Mouse (Mus musculus) right cerebral cortex, postnatal 4 days (tissue): Measurements from ENCODE around the gene Ms4a8a.
"Not testable (repeated sequence)": the region's sequence is repeated elsewhere in the genome, so short reads cannot be mapped to it uniquely, and the experiment has no call there.

Experiments
- DNase-seq: peaks from one replicate; pipeline ENCODE4 v3.0.0-alpha.2; 2022

The Ms4a8a gene

GRCm38 (mm10) chr19:11080934-11081333 lies at the start of gene Ms4a8a:
Ms4a8a (minus strand) TSS chr19:11081102.
- DNase-seq: no peak

- DNase-seq: no peak
These were observed 48.8 kb upstream of the Ms4a8a start for GRCm38 (mm10) chr19:11129702-11130101.

- peak; percentile 4 for DNase-seq
These were observed 40.1 kb upstream of the Ms4a8a start for GRCm38 (mm10) chr19:11121016-11121420.

- no peak for DNase-seq
These were observed 38.4 kb upstream of the Ms4a8a start for GRCm38 (mm10) chr19:11119338-11119737.

GRCm38 (mm10) chr19:11107746-11108145 lies 26.8 kb upstream of the Ms4a8a start:
- no peak for DNase-seq

GRCm38 (mm10) chr19:11101880-11102279 lies 21.0 kb upstream of the Ms4a8a start:
- DNase-seq: no peak

GRCm38 (mm10) chr19:11098401-11098800 lies 17.5 kb upstream of the Ms4a8a start:
- no peak for DNase-seq

GRCm38 (mm10) chr19:11092131-11092530 lies 11.2 kb upstream of the Ms4a8a start:
- DNase-seq: not testable (repeated sequence)

GRCm38 (mm10) chr19:11070364-11070763 lies 10.5 kb downstream of the Ms4a8a start:
- DNase-seq: no peak

- DNase-seq: no peak
These were observed 15.6 kb downstream of the Ms4a8a start for GRCm38 (mm10) chr19:11065202-11065875.

GRCm38 (mm10) chr19:11060900-11061299 lies 20.0 kb downstream of the Ms4a8a start:
- no peak for DNase-seq

- DNase-seq: no peak
These were observed 20.9 kb downstream of the Ms4a8a start for GRCm38 (mm10) chr19:11059967-11060366.

GRCm38 (mm10) chr19:11055700-11056099 lies 25.2 kb downstream of the Ms4a8a start:
- DNase-seq: not testable (repeated sequence)

- DNase-seq: no peak
These were observed 27.6 kb downstream of the Ms4a8a start for GRCm38 (mm10) chr19:11053277-11053676.

- DNase-seq: no peak
These were observed 28.0 kb downstream of the Ms4a8a start for GRCm38 (mm10) chr19:11052877-11053276.

- no peak for DNase-seq
These were observed 30.6 kb downstream of the Ms4a8a start for GRCm38 (mm10) chr19:11050286-11050685.

GRCm38 (mm10) chr19:11049426-11049825 lies 31.5 kb downstream of the Ms4a8a start:
- no peak for DNase-seq

GRCm38 (mm10) chr19:11048503-11048902 lies 32.4 kb downstream of the Ms4a8a start:
- no peak for DNase-seq

GRCm38 (mm10) chr19:11048009-11048408 lies 32.9 kb downstream of the Ms4a8a start:
- no peak for DNase-seq

- peak; percentile 54 for DNase-seq
These were observed 35.7 kb downstream of the Ms4a8a start for GRCm38 (mm10) chr19:11044996-11045711.

GRCm38 (mm10) chr19:11044671-11044995 lies 36.3 kb downstream of the Ms4a8a start:
- DNase-seq: no peak

GRCm38 (mm10) chr19:11037570-11037969 lies 43.3 kb downstream of the Ms4a8a start:
- DNase-seq: no peak

- no peak for DNase-seq
These were observed 58.5 kb downstream of the Ms4a8a start for GRCm38 (mm10) chr19:11022382-11022781.

GRCm38 (mm10) chr19:11017891-11018290 lies 63.0 kb downstream of the Ms4a8a start, which contains the start of gene Ms4a18:
Ms4a18 (minus strand) TSS chr19:11018031.
- no peak for DNase-seq
